Mouse (Mus musculus) mesoderm, embryonic 11.5 days (tissue): ENCODE measurements at regions not wholly inside any gene's neighbourhood (a gene's known extent, or its start where the extent isn't known, plus 50 kb on each side); places are given as distances from the start of the nearest gene placed in this dataset.

Source experiments
- DNase-seq: peaks from one replicate; pipeline ENCODE4 v3.0.0-alpha.2; 2012; ENCODE audit warnings: low read depth, low spot score

- DNase-seq = no peak
Measured at GRCm38 (mm10) chr17:4935268-4935667, 58.9 kb upstream of the Arid1b start.

DNA sequence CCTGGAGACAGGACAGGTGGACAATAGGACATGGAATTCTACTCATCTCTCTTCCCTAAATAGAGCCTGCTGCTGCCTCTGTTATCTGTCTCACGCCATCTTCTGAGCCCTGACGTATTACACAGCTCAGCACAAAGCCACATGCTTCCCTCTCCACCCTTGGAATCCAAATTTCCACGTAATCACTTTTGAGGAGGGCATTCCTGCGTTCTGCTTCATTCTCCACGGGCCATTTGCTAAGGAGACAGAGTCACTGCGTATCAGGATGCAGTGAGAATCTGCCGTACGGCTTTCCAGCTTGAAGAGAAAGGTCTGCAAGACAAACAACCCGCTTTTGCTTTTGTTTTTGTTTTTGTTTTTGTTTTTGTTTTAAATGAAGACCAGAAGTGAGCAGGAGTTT, 53.5 kb upstream of the Arid1b start:
- DNase-seq = peak; percentile 48

DNA sequence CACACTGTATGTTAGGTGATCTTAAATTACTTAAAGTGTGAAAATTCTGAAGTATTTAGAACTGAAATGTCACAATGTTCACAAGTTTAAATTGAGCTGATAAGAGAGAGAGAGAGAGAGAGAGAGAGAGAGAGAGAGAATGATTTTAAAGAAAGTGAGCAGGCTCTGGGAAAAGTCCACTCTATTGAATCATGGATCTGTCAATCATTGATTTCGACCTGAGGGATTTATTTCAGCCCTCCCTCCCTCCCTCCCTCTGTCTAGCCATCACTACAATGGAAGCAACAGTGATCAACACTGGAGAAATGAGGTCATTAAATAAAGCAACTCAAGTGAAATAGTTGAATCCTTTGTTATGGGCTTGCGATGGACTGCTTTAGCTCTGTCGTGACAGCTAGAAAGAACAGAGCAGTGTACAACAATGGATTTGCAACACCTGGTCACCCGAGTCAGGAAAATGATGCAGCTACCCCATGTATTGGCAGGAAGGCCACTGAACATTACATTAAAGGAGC, 52.8 kb upstream of the Arid1b start:
- no peak for DNase-seq

- DNase-seq = no peak
Measured at GRCm38 (mm10) chr17:4942868-4943267, 51.3 kb upstream of the Arid1b start.
